Mouse (Mus musculus): Measurements from ENCODE around the gene Aldh3b3. TPM values are rescaled to one million over a fixed set of nuclear protein-coding genes. Genes with fewer than 3 reads are reported as not detected.
"Not testable (repeated sequence)": the region's sequence is repeated elsewhere in the genome, so short reads cannot be mapped to it uniquely, and the experiment has no call there.

The Aldh3b3 gene
- polyA plus RNA-seq, 1 experiment from 2014 or later, result 0.07 TPM

DNA sequence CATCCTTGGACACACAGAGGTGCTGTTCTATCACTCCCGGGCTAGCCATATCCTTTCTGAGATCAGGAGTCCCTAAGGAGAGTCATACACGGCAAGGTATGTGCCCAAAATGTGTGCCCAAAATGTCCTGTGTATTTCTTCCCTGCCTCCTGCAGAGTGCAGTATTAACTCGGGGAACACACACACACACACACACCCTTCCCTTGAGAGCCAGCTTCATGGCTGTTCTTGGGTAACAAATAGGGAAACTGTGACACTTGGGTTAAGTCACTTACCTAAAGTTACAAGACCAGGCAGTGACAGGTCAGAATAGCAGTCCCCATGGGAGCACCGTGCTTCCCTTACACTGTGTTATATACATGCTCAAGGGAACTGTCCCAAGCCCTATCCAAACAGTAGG lies 5.6 kb downstream of the Aldh3b3 start:
- no peak overlapping the region for H3K27ac ChIP-seq
- ATAC-seq (replicated peaks; ENCODE audit: low FRiP score, low read depth) (no peak), DNase-seq (ENCODE audit: low spot score) (no peak)
- H3K4me2 ChIP-seq (ENCODE audit: low read length), result no peak overlapping the region
- WGBS, result 70% methylated on average over 4 of the region's 4 CpGs
- no peaks in the 10 kb centered on the region for H3K27me3 ChIP-seq (ENCODE audit: insufficient read depth, low read length)
- no peaks in the 10 kb centered on the region for H3K9me3 ChIP-seq (replicated peaks; ENCODE audit: low read length)
- H3K36me3 ChIP-seq (ENCODE audit: insufficient read depth, low read length), result no peaks in the 10 kb centered on the region
- H3K9ac ChIP-seq (ENCODE audit: low read depth, low read length), result no peak overlapping the region
- TF ChIP-seq CTCF (IDR thresholded peaks at IDR 0.05; ENCODE audit: low read depth), result peak; percentile 18; the same call in 1 of the 2 replicates
- H3K4me3 ChIP-seq (replicated peaks; ENCODE audit: low read depth, low read length), result no peak overlapping the region
- H3K4me1 ChIP-seq (replicated peaks; ENCODE audit: insufficient read depth, low read length), result no peaks in the 10 kb centered on the region

DNA sequence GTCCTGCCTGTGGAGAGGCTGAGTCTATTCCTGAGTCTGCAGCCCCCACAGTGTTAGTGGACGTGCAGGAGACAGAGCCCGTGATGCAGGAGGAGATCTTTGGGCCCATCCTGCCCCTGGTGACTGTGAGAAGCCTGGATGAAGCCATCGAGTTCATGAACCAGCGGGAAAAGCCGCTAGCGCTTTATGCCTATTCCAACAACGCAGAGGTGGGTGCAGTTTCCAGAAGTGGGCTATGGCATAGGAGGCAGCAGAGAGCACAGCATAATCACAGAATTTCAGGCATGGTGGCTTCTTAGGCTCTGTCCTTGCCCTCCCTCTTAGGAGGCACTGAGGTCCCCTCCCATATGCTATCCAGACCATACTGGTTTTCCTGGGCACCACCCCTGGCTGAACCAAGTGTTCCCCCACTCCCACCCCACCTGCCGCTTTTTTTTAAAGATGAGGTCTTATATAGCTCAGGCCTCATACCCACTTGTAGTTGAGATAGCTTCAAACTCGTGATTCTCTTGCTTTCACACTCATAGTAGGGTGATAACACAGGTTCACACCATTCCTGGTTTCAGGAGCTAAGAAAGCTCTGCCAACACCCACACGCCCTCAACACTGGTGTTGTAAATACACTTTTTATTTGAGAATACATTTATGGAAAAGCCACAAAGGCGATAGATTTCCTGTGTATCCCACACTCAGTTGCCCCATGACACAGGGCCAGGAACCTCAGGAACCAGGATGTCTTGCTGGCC lies 8.1 kb downstream of the Aldh3b3 start:
- ATAC-seq (replicated peaks; ENCODE audit: low FRiP score, low read depth) (no peak), DNase-seq (ENCODE audit: low spot score) (no peak)
- H3K4me1 ChIP-seq (replicated peaks; ENCODE audit: insufficient read depth, low read length), result no peaks in the 10 kb centered on the region
- 71% methylated on average over 11 of the region's 11 CpGs for WGBS
- no peaks in the 10 kb centered on the region for H3K36me3 ChIP-seq (ENCODE audit: insufficient read depth, low read length)
- H3K4me2 ChIP-seq (ENCODE audit: low read length), result no peak overlapping the region
- no peaks in the 10 kb centered on the region for H3K9me3 ChIP-seq (replicated peaks; ENCODE audit: low read length)
- no peak overlapping the region for H3K9ac ChIP-seq (ENCODE audit: low read depth, low read length)
- no peaks in the 10 kb centered on the region for H3K27me3 ChIP-seq (ENCODE audit: insufficient read depth, low read length)
- peak; percentile 47 for TF ChIP-seq CTCF (IDR thresholded peaks at IDR 0.05; ENCODE audit: low read depth)
- H3K4me3 ChIP-seq (replicated peaks; ENCODE audit: low read depth, low read length), result no peak overlapping the region
- H3K27ac ChIP-seq, result no peak overlapping the region

DNA sequence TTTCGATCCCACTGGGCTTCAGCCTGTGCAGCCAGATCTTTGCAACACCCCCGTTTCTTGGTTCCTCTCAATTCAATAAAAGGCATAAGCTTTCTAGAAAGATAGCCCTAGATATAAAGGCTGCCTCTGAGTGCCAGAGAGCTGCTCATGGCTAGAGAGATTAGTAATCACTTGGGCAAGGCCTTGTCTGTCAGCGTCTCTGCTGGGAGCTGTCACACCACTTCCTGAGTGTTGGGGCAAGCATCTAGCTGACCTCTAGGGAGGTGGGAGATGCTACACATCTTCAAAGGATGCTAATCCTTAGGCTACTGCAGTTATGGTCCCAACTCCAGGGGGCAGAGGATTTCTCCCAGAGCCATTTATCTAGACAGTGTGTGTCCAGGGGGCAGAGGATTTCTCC lies 8.8 kb downstream of the Aldh3b3 start:
- Histone ChIP-seq H3K27me3 (ENCODE audit: insufficient read depth, low read length) (no peaks in the 10 kb centered on the region), H3K4me2 (ENCODE audit: low read length) (no peak overlapping the region), H3K4me1 (replicated peaks; ENCODE audit: insufficient read depth, low read length) (no peaks in the 10 kb centered on the region), H3K9ac (ENCODE audit: low read depth, low read length) (no peak overlapping the region), H3K9me3 (replicated peaks; ENCODE audit: low read length) (no peaks in the 10 kb centered on the region), H3K27ac (no peak overlapping the region), H3K4me3 (replicated peaks; ENCODE audit: low read depth, low read length) (no peak overlapping the region), H3K36me3 (ENCODE audit: insufficient read depth, low read length) (no peaks in the 10 kb centered on the region)
- no peak for TF ChIP-seq CTCF (IDR thresholded peaks at IDR 0.05; ENCODE audit: low read depth)
- ATAC-seq (replicated peaks; ENCODE audit: low FRiP score, low read depth) (no peak), DNase-seq (ENCODE audit: low spot score) (no peak)
- WGBS, result 52% methylated on average over 3 of the region's 3 CpGs

DNA sequence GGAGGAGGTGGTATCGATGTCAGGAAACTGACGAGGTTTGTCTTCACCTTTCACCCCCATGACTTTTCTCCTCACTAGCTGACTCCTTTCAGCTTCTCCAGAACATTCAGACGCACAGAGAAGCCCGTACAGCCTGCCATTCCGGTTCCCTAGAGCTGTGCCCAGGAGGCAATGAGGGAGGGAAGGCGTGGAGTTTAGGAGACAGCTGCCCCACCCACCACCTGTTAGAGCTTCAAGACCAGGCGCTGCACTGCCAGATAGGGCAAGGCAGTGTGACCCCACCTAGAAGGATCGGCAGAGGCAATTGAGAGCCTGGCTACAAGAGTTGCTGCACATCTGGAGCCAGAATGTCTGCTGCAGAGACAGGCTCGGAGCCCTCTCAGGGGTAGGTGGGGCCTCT lies 13.8 kb downstream of the Aldh3b3 start, which contains the start of gene Aldh3b2:
TSS of gene Aldh3b2 (plus strand) at position 100 of the 400 bp plus-strand sequence.
- TF ChIP-seq CTCF (IDR thresholded peaks at IDR 0.05; ENCODE audit: low read depth), result no peak
- H3K4me1 ChIP-seq (replicated peaks; ENCODE audit: insufficient read depth, low read length), result no peaks in the 10 kb centered on the region
- 14% methylated on average over 9 of the region's 9 CpGs for WGBS
- no peak within 1 kb of the TSS for H3K9ac ChIP-seq (ENCODE audit: low read depth, low read length)
- no peak for ATAC-seq (replicated peaks; ENCODE audit: low FRiP score, low read depth)
- H3K4me2 ChIP-seq (ENCODE audit: low read length), result no peak within 1 kb of the TSS
- H3K27me3 ChIP-seq (ENCODE audit: insufficient read depth, low read length), result no peaks in the 10 kb centered on the region
- no peak within 1 kb of the TSS for H3K4me3 ChIP-seq (replicated peaks; ENCODE audit: low read depth, low read length)
- no peaks in the 10 kb centered on the region for H3K9me3 ChIP-seq (replicated peaks; ENCODE audit: low read length)
- DNase-seq (ENCODE audit: low spot score), result no peak
- no peak within 1 kb of the TSS for H3K27ac ChIP-seq
- H3K36me3 ChIP-seq (ENCODE audit: insufficient read depth, low read length), result no peaks in the 10 kb centered on the region

DNA sequence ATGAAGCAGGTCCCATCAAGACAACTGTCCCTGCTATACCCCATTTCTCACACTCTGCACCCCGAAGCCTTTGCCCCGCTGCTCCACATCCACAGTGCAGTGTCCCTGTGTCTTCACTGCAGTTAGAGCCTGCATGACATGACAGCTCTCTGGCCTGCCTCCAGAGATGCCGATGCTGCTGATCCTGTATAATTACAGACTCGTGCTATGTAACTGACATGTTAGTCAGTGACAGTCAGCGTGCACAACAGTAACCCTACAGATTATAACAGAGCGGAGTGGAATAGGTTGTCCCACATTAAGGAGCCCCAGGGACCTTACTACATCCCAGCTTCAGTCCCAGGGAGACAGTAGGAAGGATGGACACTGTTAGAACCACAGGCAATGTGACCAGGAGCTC lies 16.2 kb downstream of the Aldh3b3 start:
- not testable (repeated sequence) for H3K4me1 ChIP-seq (replicated peaks; ENCODE audit: insufficient read depth, low read length); H3K36me3 ChIP-seq (ENCODE audit: insufficient read depth, low read length); H3K27ac ChIP-seq; DNase-seq (ENCODE audit: low spot score); H3K4me3 ChIP-seq (replicated peaks; ENCODE audit: low read depth, low read length); H3K27me3 ChIP-seq (ENCODE audit: insufficient read depth, low read length); H3K9me3 ChIP-seq (replicated peaks; ENCODE audit: low read length); H3K4me2 ChIP-seq (ENCODE audit: low read length); ATAC-seq (replicated peaks; ENCODE audit: low FRiP score, low read depth); H3K9ac ChIP-seq (ENCODE audit: low read depth, low read length)
- WGBS, result 81% methylated on average over 6 of the region's 6 CpGs

DNA sequence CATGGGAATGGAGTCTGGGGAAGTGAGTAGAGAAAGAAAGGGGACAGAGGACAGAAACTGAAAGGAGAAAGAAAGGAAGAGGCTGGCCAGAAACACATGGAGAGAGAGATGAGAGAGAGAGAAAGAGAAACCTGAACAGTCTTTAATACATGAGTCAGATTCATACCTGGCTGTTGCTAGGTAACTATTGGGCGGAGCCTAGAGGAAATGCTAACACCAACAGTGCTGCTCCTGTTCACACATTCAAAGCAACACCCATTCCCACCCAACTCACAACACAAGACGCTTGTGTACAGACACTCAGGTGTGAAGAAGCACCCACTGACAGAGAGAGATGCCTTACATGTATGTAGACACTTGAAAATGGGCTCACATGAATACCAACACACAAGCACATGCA lies 17.4 kb downstream of the Aldh3b3 start:
- Histone ChIP-seq H3K27ac (no peak overlapping the region), H3K9ac (ENCODE audit: low read depth, low read length) (no peak overlapping the region), H3K4me1 (replicated peaks; ENCODE audit: insufficient read depth, low read length) (no peaks in the 10 kb centered on the region), H3K4me2 (ENCODE audit: low read length) (no peak overlapping the region), H3K27me3 (ENCODE audit: insufficient read depth, low read length) (no peaks in the 10 kb centered on the region), H3K36me3 (ENCODE audit: insufficient read depth, low read length) (no peaks in the 10 kb centered on the region), H3K9me3 (replicated peaks; ENCODE audit: low read length) (no peaks in the 10 kb centered on the region), H3K4me3 (replicated peaks; ENCODE audit: low read depth, low read length) (no peak overlapping the region)
- DNase-seq (ENCODE audit: low spot score) (no peak), ATAC-seq (replicated peaks; ENCODE audit: low FRiP score, low read depth) (no peak)
- WGBS, result 79% methylated on average over 2 of the region's 2 CpGs
- TF ChIP-seq CTCF (IDR thresholded peaks at IDR 0.05; ENCODE audit: low read depth), result no peak

DNA sequence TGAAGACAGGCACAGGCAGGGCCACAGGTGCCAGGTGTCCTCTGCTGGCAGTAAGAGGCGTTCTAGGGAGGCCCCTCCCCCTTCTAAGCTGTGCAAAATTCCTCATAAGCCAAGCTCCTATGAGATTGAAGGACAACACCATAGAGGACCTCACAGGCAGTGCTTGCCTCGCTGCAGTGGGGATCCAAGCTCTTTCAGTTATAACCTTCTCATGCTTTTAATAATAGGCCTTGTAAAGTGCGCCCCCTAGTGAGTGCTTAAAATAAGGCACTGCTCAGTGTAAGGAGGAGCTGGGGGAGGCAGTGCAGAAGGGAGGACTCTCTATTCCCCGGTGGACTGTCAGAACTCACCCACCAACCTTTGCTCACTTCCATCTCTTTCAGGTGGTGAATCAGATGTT lies 21.9 kb downstream of the Aldh3b3 start:
- Histone ChIP-seq H3K27me3 (ENCODE audit: insufficient read depth, low read length) (no peaks in the 10 kb centered on the region), H3K4me1 (replicated peaks; ENCODE audit: insufficient read depth, low read length) (peaks cover 8% of the 10 kb centered on the region), H3K9me3 (replicated peaks; ENCODE audit: low read length) (no peaks in the 10 kb centered on the region), H3K4me3 (replicated peaks; ENCODE audit: low read depth, low read length) (no peak overlapping the region), H3K4me2 (ENCODE audit: low read length) (no peak overlapping the region), H3K27ac (no peak overlapping the region), H3K9ac (ENCODE audit: low read depth, low read length) (no peak overlapping the region), H3K36me3 (ENCODE audit: insufficient read depth, low read length) (no peaks in the 10 kb centered on the region)
- peak; percentile 95 for TF ChIP-seq CTCF (IDR thresholded peaks at IDR 0.05; ENCODE audit: low read depth)
- ATAC-seq (replicated peaks; ENCODE audit: low FRiP score, low read depth) (peak; percentile 76), DNase-seq (ENCODE audit: low spot score) (peak; percentile 95)
- WGBS, result 12% methylated on average over 4 of the region's 4 CpGs

All from kidney, postnatal 0 days (tissue).